Mouse (Mus musculus): ENCODE measurements around the gene Ep400.

Gene Ep400

DNA sequence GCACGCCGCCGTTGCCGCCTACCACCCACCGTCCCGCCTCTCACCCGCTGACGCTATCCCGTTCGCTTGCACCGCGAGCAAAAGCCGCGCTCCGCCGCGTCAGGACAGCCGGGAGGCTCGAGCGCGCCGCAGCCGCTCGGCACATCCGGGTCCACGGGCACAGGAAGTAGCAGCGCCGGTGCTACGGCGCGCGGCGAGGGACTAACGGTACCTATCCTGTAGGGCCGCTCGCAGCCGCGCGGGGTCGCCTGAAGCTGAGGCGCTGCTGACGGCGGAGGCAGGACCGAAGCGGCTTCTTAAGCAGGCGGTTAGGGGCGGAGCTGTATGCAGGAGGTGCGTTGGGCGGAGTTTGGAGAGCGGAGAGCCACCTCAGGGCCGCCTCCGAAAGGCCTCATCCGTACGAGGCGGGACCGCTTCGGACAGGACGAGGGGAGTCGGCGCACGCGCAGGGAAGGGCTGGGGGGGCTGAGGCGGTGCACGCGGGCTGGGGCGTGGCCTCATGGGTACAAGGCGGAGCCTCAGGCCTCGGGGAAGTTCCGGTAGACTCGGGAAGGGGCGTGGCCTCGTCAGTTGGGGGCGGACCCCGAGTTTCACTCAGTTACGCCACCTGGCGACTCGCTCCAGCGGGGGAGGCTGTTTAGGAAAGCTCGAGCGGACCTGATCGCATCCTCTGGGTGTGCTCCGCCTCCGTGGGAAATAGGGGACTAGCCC, at the start of gene Ep400:
Gene Ep400 (minus strand): TSS at position 270 of the 711 bp plus-strand sequence.
- peak; percentile 99 for DNase-seq (ENCODE audit: low read depth, low spot score)

DNA sequence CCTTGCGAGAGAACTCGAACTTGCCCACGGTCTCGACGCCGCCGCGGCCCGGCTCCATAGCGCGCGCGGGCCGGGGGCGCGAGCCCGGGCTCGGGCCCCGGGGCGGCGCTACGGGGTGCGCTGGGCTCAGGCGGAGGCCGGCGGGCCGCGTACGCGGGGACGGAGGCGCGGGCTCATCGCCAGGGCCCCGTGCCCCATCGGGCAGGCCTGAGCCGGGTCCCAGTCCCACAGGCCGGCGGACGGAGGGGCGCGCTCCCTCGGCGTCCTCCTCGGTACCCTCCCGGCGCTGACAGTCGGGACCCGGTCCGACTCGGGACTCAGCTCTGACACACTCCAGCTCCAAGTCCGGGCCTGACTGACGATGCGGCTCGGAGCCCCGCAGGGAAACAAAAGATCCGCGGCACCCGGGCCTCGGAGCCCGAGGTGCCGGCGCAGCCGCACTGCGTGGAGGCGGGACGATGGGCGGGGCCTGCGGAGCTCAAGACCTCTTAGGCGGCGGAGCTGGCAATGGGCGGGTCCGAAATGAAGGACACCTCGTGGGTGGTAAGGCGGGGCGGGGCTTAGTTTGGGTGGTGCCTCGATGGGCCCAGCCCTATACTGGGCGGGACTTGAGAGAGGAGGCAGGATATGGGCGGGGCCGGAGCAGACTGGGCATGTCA, 39.3 kb upstream of the Ep400 start, which contains the start of gene Ulk1:
Gene Ulk1 (minus strand): TSS at position 431 of the 659 bp plus-strand sequence.
- DNase-seq (ENCODE audit: low read depth, low spot score) = peak; percentile 99

GRCm38 (mm10) chr5:110808821-110809666, 38.5 kb upstream of the Ep400 start:
- no peak for DNase-seq (ENCODE audit: low read depth, low spot score)

GRCm38 (mm10) chr5:110808061-110808631, 37.6 kb upstream of the Ep400 start:
- DNase-seq (ENCODE audit: low read depth, low spot score) = no peak

- no peak for DNase-seq (ENCODE audit: low read depth, low spot score)
Observed at GRCm38 (mm10) chr5:110807453-110807852, 36.9 kb upstream of the Ep400 start.

GRCm38 (mm10) chr5:110806676-110807075, 36.2 kb upstream of the Ep400 start:
- no peak for DNase-seq (ENCODE audit: low read depth, low spot score)

- DNase-seq (ENCODE audit: low read depth, low spot score) = no peak
Observed at GRCm38 (mm10) chr5:110806154-110806553, 35.6 kb upstream of the Ep400 start.

DNA sequence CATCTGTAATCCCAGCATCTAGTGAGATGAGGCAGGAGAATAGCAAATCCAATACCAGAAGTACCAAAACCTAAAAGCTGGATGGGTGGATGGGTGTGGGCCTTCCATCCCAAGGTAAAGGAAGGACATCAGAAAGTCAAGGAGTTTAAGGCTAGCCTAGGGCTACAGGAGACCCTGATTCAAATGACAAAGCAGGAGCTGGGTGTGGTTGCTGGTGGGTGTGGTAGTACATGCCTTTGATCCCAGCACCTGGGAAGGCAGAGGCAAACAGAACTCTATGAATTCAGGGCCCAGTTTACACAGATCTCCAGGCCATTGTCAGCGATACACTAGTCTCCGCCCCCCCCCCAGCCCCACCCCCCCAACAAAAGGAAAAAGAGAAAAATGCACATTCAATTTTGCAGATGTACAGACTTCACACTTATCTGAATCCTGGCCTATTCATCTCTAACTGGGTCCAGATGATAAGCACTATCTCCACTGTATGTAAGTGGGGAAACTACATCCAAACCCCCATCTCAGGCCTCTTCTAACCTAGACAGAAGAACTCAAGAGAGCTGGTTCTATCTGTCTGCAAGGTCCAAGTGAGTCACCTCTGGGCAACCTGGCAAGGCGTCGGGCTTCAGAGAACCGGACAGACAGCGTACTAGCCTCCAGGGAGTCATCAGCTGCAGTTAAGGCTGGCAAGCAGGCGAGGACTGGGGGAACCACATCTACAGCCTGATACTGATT, 33.7 kb upstream of the Ep400 start:
- peak; percentile 71 for DNase-seq (ENCODE audit: low read depth, low spot score)

DNA sequence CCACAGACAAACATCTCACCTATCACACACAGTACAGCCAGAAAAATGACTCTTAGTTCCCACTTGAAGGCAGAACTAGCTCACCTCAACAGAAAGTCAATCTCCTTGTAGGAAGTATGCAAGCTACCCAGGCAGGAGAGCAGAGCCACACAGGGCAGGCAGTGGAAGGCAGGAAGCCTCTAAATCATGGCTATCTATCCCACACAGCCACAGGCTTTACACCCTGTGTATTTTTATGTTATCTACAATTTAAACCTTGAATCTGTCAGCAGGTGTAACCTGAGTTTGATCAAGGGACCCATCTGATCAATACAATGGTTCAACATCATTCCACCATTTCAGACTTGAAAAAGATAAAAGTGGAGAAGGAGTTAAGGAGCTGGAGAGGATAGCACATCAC, 32.3 kb upstream of the Ep400 start:
- DNase-seq (ENCODE audit: low read depth, low spot score) = no peak

GRCm38 (mm10) chr5:110802186-110802585, 31.7 kb upstream of the Ep400 start:
- no peak for DNase-seq (ENCODE audit: low read depth, low spot score)

DNA sequence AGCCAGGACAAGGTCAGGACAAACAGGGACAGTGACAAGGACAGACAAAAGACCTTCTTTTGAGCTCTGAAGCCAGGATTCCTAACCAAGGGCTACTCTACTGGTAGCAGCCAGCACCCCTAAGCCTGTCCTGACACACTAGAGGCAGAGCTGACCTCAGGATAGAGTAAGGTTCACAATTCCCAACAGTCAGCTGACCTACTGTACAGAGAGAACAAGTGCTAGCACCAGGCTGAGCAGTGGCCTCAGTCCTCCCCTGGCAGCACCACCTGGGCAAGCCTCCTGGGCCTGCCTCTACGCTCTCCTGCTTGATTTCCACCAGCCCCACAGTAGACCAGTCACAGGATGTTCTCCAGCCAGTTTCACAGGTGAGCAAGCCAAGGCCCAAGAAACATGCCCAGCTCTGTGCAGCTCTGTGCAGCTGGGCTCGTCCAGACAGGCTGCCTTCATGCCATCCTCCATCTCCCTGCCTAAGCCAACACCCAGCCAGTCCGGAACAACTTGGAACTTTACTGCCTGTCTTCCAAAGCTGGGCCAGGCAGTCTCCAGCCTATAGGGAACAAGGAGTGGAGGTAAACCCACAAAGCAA, 30.6 kb upstream of the Ep400 start:
- no peak for DNase-seq (ENCODE audit: low read depth, low spot score)

- DNase-seq (ENCODE audit: low read depth, low spot score) = no peak
Observed at GRCm38 (mm10) chr5:110797696-110798095, 27.2 kb upstream of the Ep400 start.

DNA sequence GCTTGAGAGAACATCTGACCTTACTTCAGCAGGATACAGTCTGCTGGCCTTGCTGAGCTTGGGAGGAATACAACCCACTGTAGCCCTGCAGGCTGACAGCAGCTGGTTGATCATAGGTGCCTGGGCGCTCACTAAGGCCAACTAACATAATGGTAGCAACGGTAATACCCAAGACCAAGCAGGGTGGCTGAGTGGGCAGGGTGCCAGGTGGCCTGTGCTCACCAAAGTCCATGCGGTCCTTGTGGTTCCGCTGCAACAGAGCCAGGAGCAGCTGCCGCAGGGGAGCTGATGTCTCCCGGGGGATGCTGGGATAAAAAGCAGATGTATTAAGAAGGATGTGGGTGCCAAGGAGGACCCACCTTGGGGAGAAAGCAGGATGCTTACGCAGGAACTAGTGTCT, 23.8 kb upstream of the Ep400 start:
- no peak for DNase-seq (ENCODE audit: low read depth, low spot score)

GRCm38 (mm10) chr5:110788684-110789083, 18.2 kb upstream of the Ep400 start:
- no peak for DNase-seq (ENCODE audit: low read depth, low spot score)

- no peak for DNase-seq (ENCODE audit: low read depth, low spot score)
Observed at GRCm38 (mm10) chr5:110786081-110786835, 15.7 kb upstream of the Ep400 start.

GRCm38 (mm10) chr5:110783150-110783549, 12.6 kb upstream of the Ep400 start:
- DNase-seq (ENCODE audit: low read depth, low spot score) = no peak

DNA sequence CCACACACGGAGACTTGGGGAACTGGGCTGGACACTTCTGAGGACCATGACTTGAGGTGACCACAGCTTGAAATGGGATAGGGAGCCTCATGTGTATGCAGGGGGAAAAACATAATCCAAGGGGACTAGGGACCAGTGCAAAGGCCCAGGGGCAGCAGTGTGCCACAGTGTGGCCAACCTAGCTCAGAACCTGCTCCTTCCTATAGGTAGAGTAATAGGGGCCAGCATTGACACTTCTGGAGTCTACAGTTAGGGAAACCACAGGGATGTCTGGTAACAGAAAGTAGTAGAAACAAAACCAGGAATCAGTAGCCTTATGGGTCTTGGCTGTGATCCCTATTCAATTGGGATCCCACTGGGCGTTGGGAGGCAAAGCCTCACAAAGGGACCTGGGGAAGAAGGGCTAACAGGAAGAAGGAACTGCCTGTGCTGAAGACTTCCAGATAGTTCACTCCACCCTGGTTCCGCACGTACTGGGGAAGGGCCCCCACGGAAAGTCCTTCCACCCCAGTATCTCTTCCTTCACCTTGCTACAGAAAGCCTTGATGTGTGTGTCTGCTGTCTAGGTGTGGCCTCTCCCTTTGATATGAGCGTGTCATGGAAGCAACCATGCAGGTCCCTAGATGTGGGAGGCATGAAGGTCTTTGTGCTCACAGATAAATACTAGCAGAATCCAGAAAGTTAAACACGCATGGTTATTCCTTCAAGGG, 11.2 kb upstream of the Ep400 start:
- no peak for DNase-seq (ENCODE audit: low read depth, low spot score)

DNA sequence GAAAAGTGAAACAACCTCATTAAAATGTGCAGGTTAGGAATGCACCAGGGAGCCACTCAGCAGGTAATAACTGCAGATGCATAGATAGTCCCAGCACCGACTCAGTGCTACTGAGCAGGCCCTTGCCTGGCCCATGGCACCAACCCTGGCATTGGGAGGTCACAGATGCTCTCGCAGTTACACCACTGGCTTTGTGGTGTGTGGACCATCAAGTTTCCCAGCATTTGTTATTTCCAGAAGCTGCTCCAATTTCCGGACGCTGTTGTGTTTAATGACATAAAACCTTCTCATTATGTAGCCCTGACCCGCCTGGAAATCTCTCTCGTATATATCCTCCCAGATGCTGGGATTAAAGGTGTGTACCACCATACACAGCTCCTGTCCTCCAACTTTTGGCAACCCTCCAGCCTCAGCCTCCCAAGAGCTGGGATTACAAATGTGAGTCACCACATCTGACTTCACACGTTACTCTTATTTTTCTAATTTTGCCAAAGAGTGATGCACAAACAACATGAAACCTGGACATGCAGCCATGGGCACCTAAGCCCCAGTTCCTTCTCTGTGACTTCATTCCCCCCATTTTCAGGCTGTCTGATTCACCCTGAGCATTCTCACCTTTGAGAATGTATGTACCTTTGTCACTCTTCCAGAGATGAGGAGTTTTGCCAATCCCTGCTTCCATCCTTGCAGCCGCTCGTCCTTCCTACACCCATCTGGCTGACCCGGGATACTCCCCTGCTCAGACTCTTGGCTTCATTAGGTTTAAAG, 10.4 kb upstream of the Ep400 start:
- DNase-seq (ENCODE audit: low read depth, low spot score) = no peak
